Mouse (Mus musculus): ENCODE data around the gene Stard3.

Gene Stard3

GRCm38 (mm10) chr11:98400816-98401215 lies 42.6 kb downstream of the Stard3 start:
- DNase-seq: no peak

- no peak for DNase-seq
Observed at GRCm38 (mm10) chr11:98406621-98407020, 48.5 kb downstream of the Stard3 start.

GRCm38 (mm10) chr11:98408872-98409271 lies 50.7 kb downstream of the Stard3 start:
- no peak for DNase-seq

- DNase-seq: no peak
Observed at GRCm38 (mm10) chr11:98409341-98409822, 51.2 kb downstream of the Stard3 start.

- no peak for DNase-seq
Observed at GRCm38 (mm10) chr11:98412273-98412796, 54.2 kb downstream of the Stard3 start, which contains the start of gene Erbb2. Gene Erbb2 (plus strand): TSS chr11:98412470.

- DNase-seq: no peak
Observed at GRCm38 (mm10) chr11:98412797-98413301, 54.7 kb downstream of the Stard3 start.

GRCm38 (mm10) chr11:98413731-98414130 lies 55.6 kb downstream of the Stard3 start:
- no peak for DNase-seq

GRCm38 (mm10) chr11:98414162-98414561 lies 56.0 kb downstream of the Stard3 start:
- DNase-seq: no peak

- DNase-seq: no peak
Observed at GRCm38 (mm10) chr11:98417074-98417473, 58.9 kb downstream of the Stard3 start.

GRCm38 (mm10) chr11:98418273-98418672 lies 60.1 kb downstream of the Stard3 start:
- no peak for DNase-seq

GRCm38 (mm10) chr11:98418939-98419547 lies 60.9 kb downstream of the Stard3 start:
- DNase-seq: no peak

- DNase-seq: no peak
Observed at GRCm38 (mm10) chr11:98426592-98426991, 68.4 kb downstream of the Stard3 start.

GRCm38 (mm10) chr11:98428436-98428835 lies 70.3 kb downstream of the Stard3 start:
- DNase-seq: no peak
